Mouse (Mus musculus): ENCODE results near the gene Gas2l2. TPM values are rescaled to one million over a fixed set of nuclear protein-coding genes. Genes with fewer than 3 reads are reported as not detected.

Gene Gas2l2
- polyA plus RNA-seq, 1 experiment = not detected

GRCm38 (mm10) chr11:83379745-83380341 is 49.4 kb downstream of the Gas2l2 start:
- H3K27ac ChIP-seq (ENCODE audit: insufficient read depth, low read length) = no peak overlapping the region
- no peak for TF ChIP-seq POLR2A (IDR thresholded peaks at IDR 0.05; ENCODE audit: low read depth, low read length)
- TF ChIP-seq CTCF (IDR thresholded peaks at IDR 0.05; ENCODE audit: extremely low read depth, insufficient read depth, insufficient read length, insufficient replicate concordance) = no peak
- no peak overlapping the region for H3K4me3 ChIP-seq (ENCODE audit: extremely low read depth, insufficient read depth, insufficient read length)
- peaks cover 15% of the 10 kb centered on the region for H3K36me3 ChIP-seq (ENCODE audit: control insufficient read depth, insufficient read depth, low read length)
- WGBS = 86% methylated on average over 7 of the region's 7 CpGs
- no peaks in the 10 kb centered on the region for H3K27me3 ChIP-seq (ENCODE audit: control insufficient read depth, insufficient read depth, low read length)
- H3K4me1 ChIP-seq (ENCODE audit: control insufficient read depth, insufficient read depth, insufficient read length) = no peaks in the 10 kb centered on the region
- no peak for DNase-seq (ENCODE audit: low read depth in 1 of 2, low spot score in 2 of 2)

Other genes starting within 250 kb of the Gas2l2 start
- 0.37 and 0.43 TPM in 2 replicates for gene Slfn3, start 238.1 kb downstream of the Gas2l2 start, polyA plus RNA-seq (2012; rRNA removed)
- gene Slfn14, start 142.7 kb downstream of the Gas2l2 start, polyA plus RNA-seq (2012; rRNA removed) = 2.2 and 6.3 TPM in 2 replicates
- 25.6 and 26.1 TPM in 2 replicates for gene Ap2b1, start 130.4 kb downstream of the Gas2l2 start, polyA plus RNA-seq (2012; rRNA removed)
- gene Pex12, start 126.9 kb downstream of the Gas2l2 start, polyA plus RNA-seq (2012; rRNA removed) = 4.8 and 5.5 TPM in 2 replicates
- 0.34 and 0.64 TPM in 2 replicates for gene Rasl10b, start 20.3 kb downstream of the Gas2l2 start, polyA plus RNA-seq (2012; rRNA removed)
- gene 1700020L24Rik, start 8.2 kb upstream of the Gas2l2 start, polyA plus RNA-seq (2012; rRNA removed) = 1.3 and 2.1 TPM in 2 replicates
- gene Mmp28, start 33.6 kb upstream of the Gas2l2 start, polyA plus RNA-seq (2012; rRNA removed) = 6.3 and 6.4 TPM in 2 replicates
- gene Taf15, start 43.6 kb upstream of the Gas2l2 start, polyA plus RNA-seq (2012; rRNA removed) = 8.9 and 11.0 TPM in 2 replicates
- gene Heatr9, start 92.7 kb upstream of the Gas2l2 start, polyA plus RNA-seq (2012; rRNA removed) = 0.18 and 0.21 TPM in 2 replicates
- gene Ccl5, start 101.1 kb upstream of the Gas2l2 start, polyA plus RNA-seq (2012; rRNA removed) = 519 and 769 TPM in 2 replicates
- 3.5 TPM in 2 replicates for gene Ccl9, start 149.2 kb upstream of the Gas2l2 start, polyA plus RNA-seq (2012; rRNA removed)
- gene Ccl6, start 163.6 kb upstream of the Gas2l2 start, polyA plus RNA-seq (2012; rRNA removed) = 12.5 and 15.6 TPM in 2 replicates
- gene Rpl9-ps1, start 216.2 kb upstream of the Gas2l2 start, polyA plus RNA-seq (2012; rRNA removed) = not detected in 2 replicates
- gene Ccl3, start 219.9 kb upstream of the Gas2l2 start, polyA plus RNA-seq (2012; rRNA removed) = 5.9 and 7.6 TPM in 2 replicates
- gene Ccl4, start 233.1 kb upstream of the Gas2l2 start, polyA plus RNA-seq (2012; rRNA removed) = 3.8 and 5.1 TPM in 2 replicates

All from spleen, adult 2 months (tissue).